Mouse (Mus musculus) heart, adult 2 months (tissue): Measurements from ENCODE around the gene Cdyl.

ENCODE experiments used
- CTCF ChIP-seq: fragments of 200-600 bp; IDR thresholded peaks from 2 replicates; pipeline ENCODE4 v1.8.1; 2022; ENCODE audit warnings: antibody characterized with exemption, mild to moderate bottlenecking, moderate library complexity
- EP300 ChIP-seq: fragments of 200-500 bp; IDR thresholded peaks from 2 replicates; pipeline ENCODE4 v1.6.1; 2011; ENCODE audit warnings: low read depth, low read length, control low read depth; ENCODE audit not compliant: insufficient read depth
- POLR2A ChIP-seq: fragments of 200-500 bp; IDR thresholded peaks from 2 replicates; pipeline ENCODE4 v1.6.1; 2011; ENCODE audit warnings: mild to moderate bottlenecking, low read depth, low read length, control low read depth; ENCODE audit not compliant: insufficient read depth

- TF ChIP-seq EP300 (no peak), CTCF (no peak), POLR2A (no peak)
Observed at GRCm38 (mm10) chr13:35681361-35681760, 21.7 kb downstream of the Cdyl start.
